Mouse (Mus musculus): ENCODE data around the gene Map4k3. TPM values are rescaled to one million over a fixed set of nuclear protein-coding genes. Genes with fewer than 3 reads are reported as not detected.
A peak's percentile ranks its signal among the peaks of the same experiment; 100 is the strongest.

The Map4k3 gene
- total and polyA plus RNA-seq, 3 experiments: 12.8 to 24.7 (median 24.4) TPM

GRCm38 (mm10) chr17:80727341-80727951 lies 839 bp downstream of the Map4k3 start:
- WGBS: under 1% methylated on average over 54 of the region's 54 CpGs
- peak; percentile 72 to 78 for DNase-seq
- Histone ChIP-seq H3K4me3 (peak overlapping the region; percentile 95), H3K36me3 (ENCODE audit: control insufficient read depth, insufficient read depth, low read length) (peaks cover 11% of the 10 kb centered on the region), H3K79me2 (replicated peaks; ENCODE audit: control insufficient read depth, insufficient read depth, low read length) (no peaks in the 10 kb centered on the region; the same call in none of the 2 replicates), H3K27ac (peak overlapping the region; percentile 98), H3K9ac (ENCODE audit: low read depth, low read length) (peak overlapping the region; percentile 94), H3K27me3 (ENCODE audit: control insufficient read depth, insufficient read depth, low read length) (no peaks in the 10 kb centered on the region), H3K4me1 (ENCODE audit: control insufficient read depth, insufficient read depth, low read length) (peaks cover 16% of the 10 kb centered on the region)
- intact Hi-C loops (cut with DNase I): loop anchor here (5.0 kb wide), 4 partner anchors 100 to 355 kb away; partner anchors contain the start of gene Gm10190
- no peak for TF ChIP-seq POLR2A (IDR thresholded peaks at IDR 0.05; ENCODE audit: insufficient read depth, low read depth, low read length)
- TF ChIP-seq EP300 (IDR thresholded peaks at IDR 0.05; ENCODE audit: insufficient read depth, low read depth, low read length): no peak
- no peak for TF ChIP-seq CTCF (IDR thresholded peaks at IDR 0.05)

GRCm38 (mm10) chr17:80726821-80727220 lies 1.5 kb downstream of the Map4k3 start:
- 5% methylated on average over 8 of the region's 8 CpGs for WGBS
- H3K36me3 ChIP-seq (ENCODE audit: control insufficient read depth, insufficient read depth, low read length): peaks cover 14% of the 10 kb centered on the region
- TF ChIP-seq POLR2A (IDR thresholded peaks at IDR 0.05; ENCODE audit: insufficient read depth, low read depth, low read length) (no peak), EP300 (IDR thresholded peaks at IDR 0.05; ENCODE audit: insufficient read depth, low read depth, low read length) (no peak), CTCF (IDR thresholded peaks at IDR 0.05) (no peak)

GRCm38 (mm10) chr17:80723092-80723491 lies 5.2 kb downstream of the Map4k3 start:
- peaks cover 34% of the 10 kb centered on the region for H3K4me1 ChIP-seq (ENCODE audit: control insufficient read depth, insufficient read depth, low read length)

More at GRCm38 (mm10) chr17:80726821-80727220, 1.5 kb downstream of the Map4k3 start:
- no peaks in the 10 kb centered on the region for H3K27me3 ChIP-seq (ENCODE audit: control insufficient read depth, insufficient read depth, low read length)
- peak overlapping the region; percentile 98 for H3K27ac ChIP-seq
- H3K4me3 ChIP-seq: peak overlapping the region; percentile 95
- H3K79me2 ChIP-seq (replicated peaks; ENCODE audit: control insufficient read depth, insufficient read depth, low read length): peaks cover 2% of the 10 kb centered on the region
- peak overlapping the region; percentile 23 for H3K9ac ChIP-seq (ENCODE audit: low read depth, low read length)
- intact Hi-C loops (cut with DNase I): loop anchor here (1.0 to 5.0 kb wide), 5 partner anchors 40 to 355 kb away; partner anchors contain the start of gene Gm10190
- DNase-seq: peak in 1 of 2 experiments; percentile 52
- peaks cover 21% of the 10 kb centered on the region for H3K4me1 ChIP-seq (ENCODE audit: control insufficient read depth, insufficient read depth, low read length)

DNA sequence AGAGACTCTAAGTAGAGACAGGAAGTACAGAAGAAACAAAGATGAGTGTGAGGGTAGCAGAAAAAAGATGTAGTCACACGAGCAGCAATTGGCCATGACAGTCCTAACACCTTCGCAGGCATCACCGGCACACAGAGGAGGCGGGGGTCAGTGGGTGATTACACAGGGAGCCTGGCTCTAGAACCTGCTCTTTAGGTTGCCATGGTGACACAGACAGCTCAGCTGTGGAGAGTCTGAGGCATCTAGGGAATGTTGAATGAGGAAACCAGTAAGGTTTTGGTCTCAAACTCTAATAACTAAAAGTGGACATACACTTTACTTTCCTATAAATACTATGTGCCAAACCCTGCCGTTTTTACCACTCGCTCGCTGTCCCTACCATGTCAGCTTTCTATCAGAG lies 6.6 kb downstream of the Map4k3 start:
- Histone ChIP-seq H3K4me1 (ENCODE audit: control insufficient read depth, insufficient read depth, low read length) (peaks cover 40% of the 10 kb centered on the region), H3K27ac (peak overlapping the region; percentile 20), H3K4me3 (no peak overlapping the region)

More at GRCm38 (mm10) chr17:80723092-80723491, 5.2 kb downstream of the Map4k3 start:
- 69% methylated on average over 6 of the region's 6 CpGs for WGBS
- Histone ChIP-seq H3K27me3 (ENCODE audit: control insufficient read depth, insufficient read depth, low read length) (no peaks in the 10 kb centered on the region), H3K9ac (ENCODE audit: low read depth, low read length) (no peak overlapping the region), H3K27ac (no peak overlapping the region; the same call in 1 of the 2 replicates), H3K4me3 (no peak overlapping the region), H3K36me3 (ENCODE audit: control insufficient read depth, insufficient read depth, low read length) (peaks cover 31% of the 10 kb centered on the region), H3K79me2 (replicated peaks; ENCODE audit: control insufficient read depth, insufficient read depth, low read length) (peaks cover 10% of the 10 kb centered on the region)
- no peak for DNase-seq
- intact Hi-C loops (cut with DNase I): no loop called here
- peak; percentile 58 for TF ChIP-seq CTCF (IDR thresholded peaks at IDR 0.05)
- no peak for TF ChIP-seq POLR2A (IDR thresholded peaks at IDR 0.05; ENCODE audit: insufficient read depth, low read depth, low read length)
- TF ChIP-seq EP300 (IDR thresholded peaks at IDR 0.05; ENCODE audit: insufficient read depth, low read depth, low read length): no peak

GRCm38 (mm10) chr17:80719309-80719708 lies 9.0 kb downstream of the Map4k3 start:
- intact Hi-C loops (cut with DNase I): no loop called here
- peaks cover 38% of the 10 kb centered on the region for H3K4me1 ChIP-seq (ENCODE audit: control insufficient read depth, insufficient read depth, low read length)
- peaks cover 34% of the 10 kb centered on the region for H3K36me3 ChIP-seq (ENCODE audit: control insufficient read depth, insufficient read depth, low read length)
- no peak overlapping the region for H3K9ac ChIP-seq (ENCODE audit: low read depth, low read length)
- H3K27ac ChIP-seq: peak overlapping the region; percentile 82
- peaks cover 16% of the 10 kb centered on the region for H3K79me2 ChIP-seq (replicated peaks; ENCODE audit: control insufficient read depth, insufficient read depth, low read length)
- no peak overlapping the region for H3K4me3 ChIP-seq
- no peak for TF ChIP-seq CTCF (IDR thresholded peaks at IDR 0.05)
- no peak for TF ChIP-seq POLR2A (IDR thresholded peaks at IDR 0.05; ENCODE audit: insufficient read depth, low read depth, low read length)
- no peak for TF ChIP-seq EP300 (IDR thresholded peaks at IDR 0.05; ENCODE audit: insufficient read depth, low read depth, low read length)
- WGBS: 87% methylated on average over 5 of the region's 5 CpGs
- DNase-seq: no peak
- H3K27me3 ChIP-seq (ENCODE audit: control insufficient read depth, insufficient read depth, low read length): no peaks in the 10 kb centered on the region

More for the DNA sequence above, 6.6 kb downstream of the Map4k3 start:
- no peak for DNase-seq
- WGBS: 44% methylated on average over 7 of the region's 7 CpGs
- TF ChIP-seq CTCF (IDR thresholded peaks at IDR 0.05) (no peak), POLR2A (IDR thresholded peaks at IDR 0.05; ENCODE audit: insufficient read depth, low read depth, low read length) (no peak), EP300 (IDR thresholded peaks at IDR 0.05; ENCODE audit: insufficient read depth, low read depth, low read length) (no peak)
- Histone ChIP-seq H3K79me2 (replicated peaks; ENCODE audit: control insufficient read depth, insufficient read depth, low read length) (peaks cover 12% of the 10 kb centered on the region), H3K36me3 (ENCODE audit: control insufficient read depth, insufficient read depth, low read length) (peaks cover 34% of the 10 kb centered on the region), H3K9ac (ENCODE audit: low read depth, low read length) (no peak overlapping the region), H3K27me3 (ENCODE audit: control insufficient read depth, insufficient read depth, low read length) (no peaks in the 10 kb centered on the region)
- intact Hi-C loops (cut with DNase I): no loop called here

DNA sequence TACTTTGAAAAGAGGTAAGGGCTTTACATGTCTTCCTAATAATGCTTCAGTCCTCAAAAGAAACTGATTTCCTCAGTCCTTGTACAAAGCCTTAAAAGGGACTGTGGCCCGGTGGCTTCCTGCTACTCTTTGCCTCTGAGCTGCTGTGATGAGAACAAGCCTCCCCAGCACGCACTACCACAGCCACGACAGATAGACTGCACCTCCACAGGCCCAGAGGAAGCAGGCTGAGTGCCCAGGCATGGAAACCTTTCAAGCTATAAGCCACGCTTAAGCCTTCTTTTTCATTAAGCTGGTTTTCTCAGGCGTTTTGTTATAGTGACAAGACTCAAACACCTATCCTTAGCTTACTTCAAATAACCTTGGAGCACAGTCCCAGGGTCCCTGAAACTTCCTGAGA lies 10.0 kb downstream of the Map4k3 start:
- Histone ChIP-seq H3K27me3 (ENCODE audit: control insufficient read depth, insufficient read depth, low read length) (no peaks in the 10 kb centered on the region), H3K27ac (peak overlapping the region; percentile 82), H3K79me2 (replicated peaks; ENCODE audit: control insufficient read depth, insufficient read depth, low read length) (peaks cover 19% of the 10 kb centered on the region), H3K36me3 (ENCODE audit: control insufficient read depth, insufficient read depth, low read length) (peaks cover 27% of the 10 kb centered on the region), H3K4me1 (ENCODE audit: control insufficient read depth, insufficient read depth, low read length) (peaks cover 40% of the 10 kb centered on the region), H3K4me3 (no peak overlapping the region), H3K9ac (ENCODE audit: low read depth, low read length) (peak overlapping the region; percentile 14; the same call in 1 of the 2 replicates)
- WGBS: 27% methylated on average over 5 of the region's 5 CpGs
- intact Hi-C loops (cut with DNase I): no loop called here
- TF ChIP-seq POLR2A (IDR thresholded peaks at IDR 0.05; ENCODE audit: insufficient read depth, low read depth, low read length) (no peak), CTCF (IDR thresholded peaks at IDR 0.05) (no peak), EP300 (IDR thresholded peaks at IDR 0.05; ENCODE audit: insufficient read depth, low read depth, low read length) (no peak)
- peak in 1 of 2 experiments; percentile 39 for DNase-seq

Data from heart, adult 2 months (tissue).